Mouse (Mus musculus): ENCODE data around the gene Lin7a. TPM values are rescaled to one million over a fixed set of nuclear protein-coding genes. Genes with fewer than 3 reads are reported as not detected.

The Lin7a gene
- polyA plus RNA-seq, 1 experiment from 2014 or later, result 25.9 TPM

DNA sequence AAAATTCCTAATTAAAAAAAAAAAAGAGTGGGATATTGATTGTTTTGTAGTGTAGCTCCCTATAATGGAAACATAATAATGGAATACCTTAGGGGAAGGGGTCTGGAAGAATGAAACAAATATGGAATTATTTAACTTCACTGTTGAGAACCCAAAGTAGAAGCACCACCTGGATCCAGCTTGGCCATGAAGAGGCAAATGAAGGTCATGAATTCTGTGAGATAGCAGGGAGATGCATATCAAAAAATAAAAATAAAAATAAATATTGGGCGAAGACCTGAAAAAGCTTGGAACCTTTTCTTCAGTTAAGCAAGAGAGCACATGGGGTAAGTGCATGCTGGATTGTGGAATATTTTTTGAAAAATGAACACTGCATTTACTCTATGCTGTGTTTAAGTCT is 43.6 kb upstream of the Lin7a start:
- Histone ChIP-seq H3K4me2 (replicated peaks; ENCODE audit: low read depth, low read length) (no peak overlapping the region), H3K4me1 (replicated peaks; ENCODE audit: control insufficient read depth, insufficient read depth, low read length) (no peaks in the 10 kb centered on the region), H3K36me3 (ENCODE audit: control insufficient read depth, insufficient read depth, low read length) (no peaks in the 10 kb centered on the region), H3K27ac (ENCODE audit: low read depth, low read length) (no peak overlapping the region), H3K27me3 (ENCODE audit: control insufficient read depth, insufficient read depth, low read length) (no peaks in the 10 kb centered on the region), H3K9ac (ENCODE audit: low read depth, low read length) (no peak overlapping the region), H3K4me3 (ENCODE audit: low read depth, low read length) (no peak overlapping the region), H3K9me3 (ENCODE audit: control insufficient read depth, low read length) (no peaks in the 10 kb centered on the region)
- ATAC-seq (ENCODE audit: low FRiP score) (no peak), DNase-seq (ENCODE audit: low spot score) (no peak)
- 95% methylated on average over 1 of the region's 1 CpGs for WGBS

DNA sequence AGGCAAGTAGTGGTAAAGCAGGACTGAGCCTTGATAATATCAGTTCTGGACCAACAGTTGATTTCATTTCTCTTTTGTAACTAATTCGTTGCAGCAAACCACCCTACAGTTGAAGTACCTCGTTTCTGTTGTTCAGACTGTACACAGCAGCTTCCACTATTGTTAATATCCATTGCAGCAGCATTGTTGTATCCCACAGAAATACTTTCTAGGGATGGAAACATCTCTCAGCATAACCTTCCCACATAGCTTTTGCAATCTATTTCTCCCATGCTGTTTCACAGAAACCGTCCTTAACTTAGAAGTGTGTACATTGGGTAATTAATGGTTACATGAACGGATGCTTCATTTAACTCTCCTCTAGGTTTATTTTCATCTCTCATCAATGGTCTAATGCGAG is 42.7 kb upstream of the Lin7a start:
- no peaks in the 10 kb centered on the region for H3K9me3 ChIP-seq (ENCODE audit: control insufficient read depth, low read length)
- H3K9ac ChIP-seq (ENCODE audit: low read depth, low read length), result no peak overlapping the region
- H3K27me3 ChIP-seq (ENCODE audit: control insufficient read depth, insufficient read depth, low read length), result no peaks in the 10 kb centered on the region
- no peak overlapping the region for H3K27ac ChIP-seq (ENCODE audit: low read depth, low read length)
- no peak overlapping the region for H3K4me2 ChIP-seq (replicated peaks; ENCODE audit: low read depth, low read length)
- DNase-seq (ENCODE audit: low spot score) (no peak), ATAC-seq (ENCODE audit: low FRiP score) (no peak)
- 85% methylated on average over 5 of the region's 5 CpGs for WGBS
- no peaks in the 10 kb centered on the region for H3K4me1 ChIP-seq (replicated peaks; ENCODE audit: control insufficient read depth, insufficient read depth, low read length)
- H3K36me3 ChIP-seq (ENCODE audit: control insufficient read depth, insufficient read depth, low read length), result no peaks in the 10 kb centered on the region
- H3K4me3 ChIP-seq (ENCODE audit: low read depth, low read length), result no peak overlapping the region

DNA sequence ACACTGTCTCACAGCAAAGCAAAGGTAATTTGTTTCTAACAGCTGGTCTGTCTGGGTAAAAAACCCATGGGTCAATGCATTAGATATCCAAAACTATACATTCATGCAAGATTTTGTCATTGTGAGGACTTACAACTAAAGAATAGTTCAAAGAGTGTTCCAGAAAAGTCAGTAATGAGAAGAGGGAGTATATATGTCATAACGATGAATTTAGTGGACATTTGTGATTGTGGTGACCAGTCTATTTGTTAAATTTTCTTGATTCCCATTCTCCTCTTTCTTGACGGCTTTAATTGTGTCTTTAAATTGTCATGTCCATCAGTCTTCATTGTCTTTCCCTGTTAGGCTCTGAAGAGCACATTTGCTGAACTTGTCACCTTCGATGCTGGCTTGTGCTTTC is 42.1 kb upstream of the Lin7a start:
- Histone ChIP-seq H3K4me2 (replicated peaks; ENCODE audit: low read depth, low read length) (no peak overlapping the region), H3K4me1 (replicated peaks; ENCODE audit: control insufficient read depth, insufficient read depth, low read length) (no peaks in the 10 kb centered on the region), H3K36me3 (ENCODE audit: control insufficient read depth, insufficient read depth, low read length) (no peaks in the 10 kb centered on the region), H3K27me3 (ENCODE audit: control insufficient read depth, insufficient read depth, low read length) (no peaks in the 10 kb centered on the region), H3K4me3 (ENCODE audit: low read depth, low read length) (no peak overlapping the region), H3K27ac (ENCODE audit: low read depth, low read length) (no peak overlapping the region), H3K9me3 (ENCODE audit: control insufficient read depth, low read length) (no peaks in the 10 kb centered on the region), H3K9ac (ENCODE audit: low read depth, low read length) (no peak overlapping the region)
- DNase-seq (ENCODE audit: low spot score) (no peak), ATAC-seq (ENCODE audit: low FRiP score) (no peak)
- 70% methylated on average over 3 of the region's 3 CpGs for WGBS

DNA sequence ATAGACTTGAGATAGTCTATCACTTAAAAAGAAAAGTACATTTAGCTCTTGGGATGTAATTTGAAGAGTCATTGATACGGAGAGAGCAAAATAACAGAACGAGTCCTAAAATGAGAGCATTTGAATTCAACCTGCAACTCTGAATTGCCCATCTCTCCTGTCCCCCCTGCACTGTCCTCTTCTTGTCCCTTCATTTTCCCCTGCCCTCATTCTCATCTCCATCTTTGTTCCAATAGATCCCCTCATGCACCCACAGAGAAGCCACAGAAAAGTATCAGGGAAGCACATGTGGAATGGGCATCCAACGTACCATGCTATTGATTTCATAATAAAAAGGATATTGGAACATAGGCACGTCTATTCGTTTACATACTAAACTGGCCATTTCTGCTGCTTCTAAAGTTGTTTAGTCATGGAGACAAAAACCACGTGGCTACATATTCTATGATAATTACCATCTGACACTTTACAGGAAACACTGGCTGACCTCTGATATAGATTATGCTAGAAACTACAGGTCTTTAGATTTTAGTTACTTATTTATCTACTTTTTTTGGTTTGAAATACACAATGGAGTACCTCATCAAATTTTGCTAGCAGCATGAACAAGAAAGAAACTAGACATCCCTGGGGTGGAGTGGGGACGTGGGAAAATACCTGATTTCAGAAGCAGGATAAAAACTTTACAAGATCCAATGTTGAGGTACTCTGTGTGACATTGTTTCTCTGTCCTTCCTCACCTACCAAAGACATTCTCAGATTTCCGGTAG is 41.2 kb upstream of the Lin7a start:
- no peaks in the 10 kb centered on the region for H3K4me1 ChIP-seq (replicated peaks; ENCODE audit: control insufficient read depth, insufficient read depth, low read length)
- ATAC-seq (ENCODE audit: low FRiP score) (no peak), DNase-seq (ENCODE audit: low spot score) (no peak)
- H3K27ac ChIP-seq (ENCODE audit: low read depth, low read length), result no peak overlapping the region
- 85% methylated on average over 8 of the region's 8 CpGs for WGBS
- no peaks in the 10 kb centered on the region for H3K9me3 ChIP-seq (ENCODE audit: control insufficient read depth, low read length)
- no peak overlapping the region for H3K9ac ChIP-seq (ENCODE audit: low read depth, low read length)
- no peaks in the 10 kb centered on the region for H3K27me3 ChIP-seq (ENCODE audit: control insufficient read depth, insufficient read depth, low read length)
- no peak overlapping the region for H3K4me2 ChIP-seq (replicated peaks; ENCODE audit: low read depth, low read length)
- H3K36me3 ChIP-seq (ENCODE audit: control insufficient read depth, insufficient read depth, low read length), result no peaks in the 10 kb centered on the region
- no peak overlapping the region for H3K4me3 ChIP-seq (ENCODE audit: low read depth, low read length)

DNA sequence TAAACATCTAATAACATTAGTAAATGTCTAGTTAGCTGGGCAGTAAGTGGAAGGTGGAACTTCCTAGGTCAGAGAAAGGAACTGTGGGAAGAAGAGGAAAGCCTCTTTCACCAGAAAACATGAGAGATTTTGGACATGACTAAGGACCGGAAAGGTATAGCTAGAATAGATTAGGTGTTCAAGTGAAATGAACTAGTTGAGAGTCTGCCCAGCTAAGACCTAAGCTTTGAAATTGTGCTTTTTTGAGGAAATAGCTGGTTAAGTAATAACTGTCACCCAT is 40.7 kb upstream of the Lin7a start:
- DNase-seq (ENCODE audit: low spot score) (no peak), ATAC-seq (ENCODE audit: low FRiP score) (no peak)
- Histone ChIP-seq H3K4me1 (replicated peaks; ENCODE audit: control insufficient read depth, insufficient read depth, low read length) (no peaks in the 10 kb centered on the region), H3K27me3 (ENCODE audit: control insufficient read depth, insufficient read depth, low read length) (no peaks in the 10 kb centered on the region), H3K27ac (ENCODE audit: low read depth, low read length) (no peak overlapping the region), H3K9me3 (ENCODE audit: control insufficient read depth, low read length) (no peaks in the 10 kb centered on the region), H3K9ac (ENCODE audit: low read depth, low read length) (no peak overlapping the region), H3K4me2 (replicated peaks; ENCODE audit: low read depth, low read length) (no peak overlapping the region), H3K36me3 (ENCODE audit: control insufficient read depth, insufficient read depth, low read length) (no peaks in the 10 kb centered on the region), H3K4me3 (ENCODE audit: low read depth, low read length) (no peak overlapping the region)
- WGBS, result 100% methylated on average over 1 of the region's 1 CpGs

DNA sequence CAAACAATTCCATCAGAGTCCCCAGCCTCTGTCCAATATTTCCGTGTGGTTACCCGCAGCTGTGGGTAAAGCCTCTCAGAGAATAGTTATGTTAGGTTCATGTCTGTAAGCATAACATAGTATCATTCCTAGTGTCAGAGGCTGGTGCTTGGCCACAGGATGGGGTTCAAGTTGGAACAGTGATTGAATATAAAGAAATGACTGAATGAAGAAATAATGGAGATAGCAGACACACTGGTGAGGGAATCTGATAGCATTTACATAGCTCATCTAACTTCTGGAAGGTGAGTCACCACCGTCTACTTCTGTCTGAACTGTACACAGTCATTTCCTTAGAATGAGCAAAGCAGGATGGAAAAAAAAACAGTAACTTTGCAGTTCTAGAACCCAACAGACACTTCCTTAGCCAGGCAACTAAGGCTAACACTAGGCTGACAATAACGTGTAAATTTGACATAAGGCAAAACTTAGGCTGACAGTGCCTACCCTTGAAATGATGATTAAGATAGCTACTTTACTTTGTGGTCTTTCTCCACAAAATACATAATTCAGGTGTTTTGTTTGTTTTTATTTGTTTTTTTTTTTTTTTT is 40.0 kb upstream of the Lin7a start:
- Histone ChIP-seq H3K27ac (ENCODE audit: low read depth, low read length) (no peak overlapping the region), H3K4me1 (replicated peaks; ENCODE audit: control insufficient read depth, insufficient read depth, low read length) (no peaks in the 10 kb centered on the region), H3K27me3 (ENCODE audit: control insufficient read depth, insufficient read depth, low read length) (no peaks in the 10 kb centered on the region), H3K9ac (ENCODE audit: low read depth, low read length) (no peak overlapping the region), H3K9me3 (ENCODE audit: control insufficient read depth, low read length) (no peaks in the 10 kb centered on the region), H3K4me2 (replicated peaks; ENCODE audit: low read depth, low read length) (no peak overlapping the region), H3K4me3 (ENCODE audit: low read depth, low read length) (no peak overlapping the region), H3K36me3 (ENCODE audit: control insufficient read depth, insufficient read depth, low read length) (no peaks in the 10 kb centered on the region)
- ATAC-seq (ENCODE audit: low FRiP score) (no peak), DNase-seq (ENCODE audit: low spot score) (no peak)
- 85% methylated on average over 4 of the region's 4 CpGs for WGBS

- Histone ChIP-seq H3K27ac (ENCODE audit: low read depth, low read length) (no peak overlapping the region), H3K4me3 (ENCODE audit: low read depth, low read length) (no peak overlapping the region), H3K36me3 (ENCODE audit: control insufficient read depth, insufficient read depth, low read length) (no peaks in the 10 kb centered on the region), H3K4me2 (replicated peaks; ENCODE audit: low read depth, low read length) (no peak overlapping the region), H3K9ac (ENCODE audit: low read depth, low read length) (no peak overlapping the region), H3K27me3 (ENCODE audit: control insufficient read depth, insufficient read depth, low read length) (no peaks in the 10 kb centered on the region), H3K4me1 (replicated peaks; ENCODE audit: control insufficient read depth, insufficient read depth, low read length) (no peaks in the 10 kb centered on the region), H3K9me3 (ENCODE audit: control insufficient read depth, low read length) (no peaks in the 10 kb centered on the region)
- 91% methylated on average over 2 of the region's 2 CpGs for WGBS
- DNase-seq (ENCODE audit: low spot score) (no peak), ATAC-seq (ENCODE audit: low FRiP score) (no peak)
Measured at GRCm38 (mm10) chr10:107232491-107233110, 38.9 kb upstream of the Lin7a start.

DNA sequence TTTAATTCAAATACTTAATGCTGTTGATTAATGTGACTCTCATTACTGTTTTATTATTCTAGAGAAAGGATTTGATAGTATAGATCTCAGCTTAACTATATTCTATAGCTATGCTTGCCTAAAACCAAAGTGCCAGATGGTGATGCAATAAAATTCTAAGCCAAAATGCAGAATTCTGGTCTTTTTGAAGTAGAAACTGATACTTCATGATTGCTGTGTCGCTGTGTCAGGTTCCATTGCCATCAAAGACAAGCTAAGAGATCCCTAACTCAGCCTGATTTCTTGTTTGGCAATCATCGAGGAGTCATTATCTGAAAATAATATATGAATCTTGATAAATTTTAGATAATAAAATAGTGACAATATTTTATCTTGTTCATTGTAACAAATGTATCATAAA is 38.3 kb upstream of the Lin7a start:
- H3K9me3 ChIP-seq (ENCODE audit: control insufficient read depth, low read length), result no peaks in the 10 kb centered on the region
- ATAC-seq (ENCODE audit: low FRiP score), result no peak
- DNase-seq (ENCODE audit: low spot score), result no peak
- H3K27ac ChIP-seq (ENCODE audit: low read depth, low read length), result no peak overlapping the region
- H3K4me3 ChIP-seq (ENCODE audit: low read depth, low read length), result no peak overlapping the region
- 90% methylated on average over 2 of the region's 2 CpGs for WGBS
- H3K36me3 ChIP-seq (ENCODE audit: control insufficient read depth, insufficient read depth, low read length), result no peaks in the 10 kb centered on the region
- H3K9ac ChIP-seq (ENCODE audit: low read depth, low read length), result no peak overlapping the region
- no peak overlapping the region for H3K4me2 ChIP-seq (replicated peaks; ENCODE audit: low read depth, low read length)
- no peaks in the 10 kb centered on the region for H3K4me1 ChIP-seq (replicated peaks; ENCODE audit: control insufficient read depth, insufficient read depth, low read length)
- H3K27me3 ChIP-seq (ENCODE audit: control insufficient read depth, insufficient read depth, low read length), result no peaks in the 10 kb centered on the region

GRCm38 (mm10) chr10:107233825-107234224 is 37.7 kb upstream of the Lin7a start:
- Histone ChIP-seq H3K9me3 (ENCODE audit: control insufficient read depth, low read length) (no peaks in the 10 kb centered on the region), H3K4me2 (replicated peaks; ENCODE audit: low read depth, low read length) (no peak overlapping the region), H3K27me3 (ENCODE audit: control insufficient read depth, insufficient read depth, low read length) (no peaks in the 10 kb centered on the region), H3K4me3 (ENCODE audit: low read depth, low read length) (no peak overlapping the region), H3K9ac (ENCODE audit: low read depth, low read length) (no peak overlapping the region), H3K27ac (ENCODE audit: low read depth, low read length) (no peak overlapping the region), H3K36me3 (ENCODE audit: control insufficient read depth, insufficient read depth, low read length) (no peaks in the 10 kb centered on the region), H3K4me1 (replicated peaks; ENCODE audit: control insufficient read depth, insufficient read depth, low read length) (no peaks in the 10 kb centered on the region)
- 81% methylated on average over 4 of the region's 4 CpGs for WGBS
- ATAC-seq (ENCODE audit: low FRiP score) (no peak), DNase-seq (ENCODE audit: low spot score) (no peak)
